Mouse (Mus musculus): Measurements from ENCODE around the gene Gm49318. TPM values are rescaled to one million over a fixed set of nuclear protein-coding genes. Genes with fewer than 3 reads are reported as not detected.

Gm49318 gene
- polyA plus RNA-seq, 1 experiment from 2014 or later: not detected

DNA sequence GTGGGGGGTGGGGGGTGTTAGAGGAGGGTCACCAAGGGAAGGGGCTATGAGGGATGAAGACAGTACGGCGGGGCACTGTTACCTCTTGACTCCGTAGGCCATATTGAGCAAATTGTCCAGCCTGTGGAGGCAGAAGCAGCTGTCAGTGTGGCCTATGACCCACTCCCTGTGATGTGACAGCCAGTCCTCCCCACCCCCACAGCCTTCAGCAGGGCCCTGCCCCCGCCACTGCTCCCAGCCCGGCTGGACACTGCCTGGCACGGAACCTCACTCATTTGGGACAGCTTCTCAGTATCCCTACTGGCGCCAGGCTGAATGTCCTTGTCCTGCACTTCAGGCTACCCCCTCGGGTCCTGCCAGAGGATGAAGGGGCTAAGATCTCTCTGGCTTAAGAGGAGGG is 46.5 kb downstream of the Gm49318 start:
- H3K9ac ChIP-seq (ENCODE audit: low read depth, low read length): no peak overlapping the region
- no peak overlapping the region for H3K27ac ChIP-seq
- no peak for DNase-seq (ENCODE audit: low spot score)
- H3K36me3 ChIP-seq (ENCODE audit: insufficient read depth, low read length): no peaks in the 10 kb centered on the region
- H3K4me2 ChIP-seq (ENCODE audit: low read length): no peak overlapping the region
- no peaks in the 10 kb centered on the region for H3K4me1 ChIP-seq (replicated peaks; ENCODE audit: insufficient read depth, low read length)
- no peak for TF ChIP-seq CTCF (IDR thresholded peaks at IDR 0.05; ENCODE audit: low read depth)
- H3K9me3 ChIP-seq (replicated peaks; ENCODE audit: low read length): no peaks in the 10 kb centered on the region
- ATAC-seq (replicated peaks; ENCODE audit: low FRiP score, low read depth): 0 out of 2 replicates have a peak, but pooled peaks have one; percentile 17
- H3K4me3 ChIP-seq (replicated peaks; ENCODE audit: low read depth, low read length): no peak overlapping the region
- WGBS: 44% methylated on average over 8 of the region's 8 CpGs
- no peaks in the 10 kb centered on the region for H3K27me3 ChIP-seq (ENCODE audit: insufficient read depth, low read length)

DNA sequence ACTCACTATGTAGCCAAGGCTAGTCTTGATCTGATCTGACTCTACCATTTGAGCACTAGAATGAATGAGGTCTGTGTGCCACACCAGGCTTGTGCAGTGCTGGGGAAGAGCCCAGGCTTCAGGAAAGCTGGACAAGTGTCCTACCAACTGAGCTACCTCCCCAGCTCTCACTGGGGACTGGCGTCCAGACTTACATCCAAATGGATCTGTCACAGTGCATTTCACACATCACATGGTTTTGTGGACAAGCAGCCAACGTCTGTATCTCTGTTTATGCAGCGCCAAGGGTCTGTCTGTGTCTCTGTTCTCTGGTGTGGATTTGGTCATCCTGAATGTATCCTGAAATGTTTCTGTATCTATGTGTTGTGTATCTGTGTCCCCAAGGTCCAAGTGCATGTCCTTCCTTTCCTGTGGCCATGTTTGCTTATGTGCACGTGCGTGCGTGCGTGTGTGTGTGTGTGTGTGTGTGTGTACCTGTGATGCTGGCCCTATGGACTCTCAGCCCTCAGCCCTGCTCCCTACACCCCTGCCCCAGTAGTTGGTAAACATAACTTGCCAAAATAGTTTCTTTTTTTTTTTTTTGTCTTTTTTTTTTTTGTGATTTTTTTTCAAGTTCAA is 53.7 kb downstream of the Gm49318 start:
- no peaks in the 10 kb centered on the region for H3K27me3 ChIP-seq (ENCODE audit: insufficient read depth, low read length)
- H3K9me3 ChIP-seq (replicated peaks; ENCODE audit: low read length): no peaks in the 10 kb centered on the region
- no peak overlapping the region for H3K4me2 ChIP-seq (ENCODE audit: low read length)
- no peak for TF ChIP-seq CTCF (IDR thresholded peaks at IDR 0.05; ENCODE audit: low read depth)
- DNase-seq (ENCODE audit: low spot score): no peak
- no peak overlapping the region for H3K4me3 ChIP-seq (replicated peaks; ENCODE audit: low read depth, low read length)
- H3K4me1 ChIP-seq (replicated peaks; ENCODE audit: insufficient read depth, low read length): no peaks in the 10 kb centered on the region
- no peak overlapping the region for H3K27ac ChIP-seq
- WGBS: 79% methylated on average over 7 of the region's 7 CpGs
- H3K36me3 ChIP-seq (ENCODE audit: insufficient read depth, low read length): peaks cover 19% of the 10 kb centered on the region
- ATAC-seq (replicated peaks; ENCODE audit: low FRiP score, low read depth): no peak
- H3K9ac ChIP-seq (ENCODE audit: low read depth, low read length): no peak overlapping the region

DNA sequence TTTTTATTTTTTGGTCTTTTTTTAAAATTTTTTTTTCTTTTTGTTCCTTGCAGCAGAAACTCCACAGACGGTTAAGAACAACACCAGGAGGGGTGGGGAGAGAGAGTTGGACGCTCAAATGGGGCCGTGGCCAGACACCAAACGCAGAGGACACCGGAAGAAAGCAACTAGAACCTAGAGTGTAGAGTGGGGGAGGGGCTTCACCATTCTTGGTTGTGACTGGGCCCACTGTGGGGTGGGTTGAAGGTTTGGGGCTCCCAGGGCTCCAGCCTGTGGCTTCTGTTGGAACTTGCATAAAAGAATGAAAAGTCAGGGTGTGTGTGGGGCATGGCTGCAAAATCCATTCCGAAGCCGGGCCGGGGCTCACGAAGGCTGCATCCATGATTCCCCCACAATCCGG is 54.8 kb downstream of the Gm49318 start:
- no peak for TF ChIP-seq CTCF (IDR thresholded peaks at IDR 0.05; ENCODE audit: low read depth)
- Histone ChIP-seq H3K36me3 (ENCODE audit: insufficient read depth, low read length) (peaks cover 29% of the 10 kb centered on the region), H3K4me2 (ENCODE audit: low read length) (no peak overlapping the region), H3K9me3 (replicated peaks; ENCODE audit: low read length) (no peaks in the 10 kb centered on the region), H3K9ac (ENCODE audit: low read depth, low read length) (no peak overlapping the region), H3K4me1 (replicated peaks; ENCODE audit: insufficient read depth, low read length) (no peaks in the 10 kb centered on the region), H3K27ac (no peak overlapping the region), H3K27me3 (ENCODE audit: insufficient read depth, low read length) (no peaks in the 10 kb centered on the region), H3K4me3 (replicated peaks; ENCODE audit: low read depth, low read length) (no peak overlapping the region)
- no peak for DNase-seq (ENCODE audit: low spot score)
- ATAC-seq (replicated peaks; ENCODE audit: low FRiP score, low read depth): no peak
- 59% methylated on average over 10 of the region's 10 CpGs for WGBS

DNA sequence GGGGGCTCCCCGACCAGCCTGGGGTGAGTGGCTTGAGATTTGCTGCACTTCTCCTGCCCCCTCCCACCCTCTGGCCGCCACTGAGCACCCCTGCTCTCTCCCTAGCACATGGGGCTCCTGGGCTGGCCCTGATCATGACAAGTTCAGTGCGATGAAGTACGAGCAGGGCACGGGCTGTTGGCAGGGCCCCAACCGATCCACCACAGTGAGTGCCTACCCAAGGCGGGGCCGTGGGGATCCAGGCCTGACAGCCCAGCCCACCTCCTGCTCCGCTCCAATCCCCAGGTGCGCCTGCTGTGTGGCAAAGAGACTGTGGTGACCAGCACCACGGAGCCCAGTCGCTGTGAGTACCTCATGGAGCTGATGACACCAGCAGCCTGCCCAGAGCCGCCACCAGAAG is 58.3 kb downstream of the Gm49318 start:
- no peak overlapping the region for H3K4me2 ChIP-seq (ENCODE audit: low read length)
- H3K9me3 ChIP-seq (replicated peaks; ENCODE audit: low read length): no peaks in the 10 kb centered on the region
- no peaks in the 10 kb centered on the region for H3K4me1 ChIP-seq (replicated peaks; ENCODE audit: insufficient read depth, low read length)
- DNase-seq (ENCODE audit: low spot score): no peak
- WGBS: 91% methylated on average over 13 of the region's 13 CpGs
- H3K4me3 ChIP-seq (replicated peaks; ENCODE audit: low read depth, low read length): no peak overlapping the region
- ATAC-seq (replicated peaks; ENCODE audit: low FRiP score, low read depth): no peak
- H3K36me3 ChIP-seq (ENCODE audit: insufficient read depth, low read length): peaks cover 59% of the 10 kb centered on the region
- H3K27me3 ChIP-seq (ENCODE audit: insufficient read depth, low read length): no peaks in the 10 kb centered on the region
- H3K9ac ChIP-seq (ENCODE audit: low read depth, low read length): no peak overlapping the region
- H3K27ac ChIP-seq: no peak overlapping the region
- TF ChIP-seq CTCF (IDR thresholded peaks at IDR 0.05; ENCODE audit: low read depth): no peak

DNA sequence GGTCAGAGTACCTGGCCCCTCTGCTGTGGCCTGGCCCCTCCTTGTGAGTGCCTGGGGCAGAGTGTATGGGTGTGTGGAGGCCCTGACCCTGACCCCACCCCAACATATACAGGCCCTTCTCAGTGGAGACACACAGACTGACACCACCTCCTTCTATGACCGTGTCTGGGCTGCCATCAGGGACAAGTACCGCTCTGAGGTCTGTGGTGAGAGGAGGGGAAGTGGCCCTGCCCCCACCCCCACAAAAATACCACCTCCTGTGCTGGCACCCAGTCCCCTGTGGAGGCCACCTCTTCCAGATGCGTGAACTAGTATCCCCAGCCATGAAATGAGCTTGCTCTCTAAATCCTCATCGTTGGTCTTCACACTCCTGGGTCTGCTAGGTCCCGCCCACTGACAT is 60.0 kb downstream of the Gm49318 start:
- 91% methylated on average over 5 of the region's 5 CpGs for WGBS
- 0 out of 2 replicates have a peak, but pooled peaks have one; percentile 16 for ATAC-seq (replicated peaks; ENCODE audit: low FRiP score, low read depth)

DNA sequence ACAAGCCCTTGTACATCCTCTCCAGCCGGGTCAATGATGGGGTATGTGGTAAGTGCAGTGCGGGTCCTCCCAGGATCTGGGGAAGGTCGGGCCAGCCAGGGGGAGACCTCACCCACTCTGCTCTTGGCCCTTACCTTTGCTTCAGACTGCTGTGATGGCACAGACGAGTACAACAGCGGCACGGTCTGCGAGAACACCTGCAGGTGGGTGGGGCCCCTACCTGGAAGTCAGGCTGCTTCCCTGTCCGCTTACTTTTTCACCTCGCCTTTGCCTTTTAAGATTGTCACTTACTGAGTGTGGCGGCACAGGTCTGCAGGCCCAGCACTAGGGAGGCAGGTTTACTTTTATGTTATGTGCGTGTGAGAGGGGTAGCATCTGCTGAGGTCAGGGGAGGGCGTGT is 66.5 kb downstream of the Gm49318 start:
- Histone ChIP-seq H3K9ac (ENCODE audit: low read depth, low read length) (no peak overlapping the region), H3K4me3 (replicated peaks; ENCODE audit: low read depth, low read length) (no peak overlapping the region), H3K4me1 (replicated peaks; ENCODE audit: insufficient read depth, low read length) (peaks cover 19% of the 10 kb centered on the region), H3K36me3 (ENCODE audit: insufficient read depth, low read length) (peaks cover 35% of the 10 kb centered on the region), H3K9me3 (replicated peaks; ENCODE audit: low read length) (no peaks in the 10 kb centered on the region), H3K27ac (no peak overlapping the region), H3K27me3 (ENCODE audit: insufficient read depth, low read length) (no peaks in the 10 kb centered on the region), H3K4me2 (ENCODE audit: low read length) (no peak overlapping the region)
- DNase-seq (ENCODE audit: low spot score) (no peak), ATAC-seq (replicated peaks; ENCODE audit: low FRiP score, low read depth) (no peak)
- WGBS: 93% methylated on average over 12 of the region's 12 CpGs
- no peak for TF ChIP-seq CTCF (IDR thresholded peaks at IDR 0.05; ENCODE audit: low read depth)

More for the DNA sequence above, 60.0 kb downstream of the Gm49318 start:
- Histone ChIP-seq H3K27me3 (ENCODE audit: insufficient read depth, low read length) (no peaks in the 10 kb centered on the region), H3K4me2 (ENCODE audit: low read length) (no peak overlapping the region), H3K9ac (ENCODE audit: low read depth, low read length) (no peak overlapping the region), H3K27ac (no peak overlapping the region), H3K36me3 (ENCODE audit: insufficient read depth, low read length) (peaks cover 67% of the 10 kb centered on the region), H3K4me3 (replicated peaks; ENCODE audit: low read depth, low read length) (no peak overlapping the region), H3K9me3 (replicated peaks; ENCODE audit: low read length) (no peaks in the 10 kb centered on the region), H3K4me1 (replicated peaks; ENCODE audit: insufficient read depth, low read length) (no peaks in the 10 kb centered on the region)
- no peak for DNase-seq (ENCODE audit: low spot score)
- no peak for TF ChIP-seq CTCF (IDR thresholded peaks at IDR 0.05; ENCODE audit: low read depth)

DNA sequence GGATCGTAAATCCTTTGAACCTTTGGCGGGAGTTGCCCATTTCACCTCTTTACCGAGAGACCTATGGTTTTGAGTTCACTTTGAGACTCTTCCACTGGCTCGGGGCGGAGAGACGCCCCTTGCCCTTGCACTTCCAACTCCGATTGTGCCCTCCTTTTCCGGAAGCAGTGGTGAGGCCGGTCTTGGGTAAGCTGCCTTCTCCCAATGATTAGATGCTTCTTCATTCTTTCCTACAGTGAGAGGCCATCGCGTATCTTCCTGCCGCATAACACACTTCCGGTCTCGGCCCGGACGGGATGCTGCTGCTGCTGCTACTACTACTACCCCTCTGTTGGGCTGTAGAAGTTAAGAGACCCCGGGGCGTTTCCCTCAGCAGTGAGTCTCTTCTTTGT is 67.9 kb downstream of the Gm49318 start:
- H3K36me3 ChIP-seq (ENCODE audit: insufficient read depth, low read length): peaks cover 23% of the 10 kb centered on the region; the same call in 1 of the 2 replicates
- peak overlapping the region; percentile 66 for H3K4me3 ChIP-seq (replicated peaks; ENCODE audit: low read depth, low read length)
- H3K27ac ChIP-seq: peak overlapping the region; percentile 67
- peak overlapping the region; percentile 65 for H3K9ac ChIP-seq (ENCODE audit: low read depth, low read length)
- no peak for TF ChIP-seq CTCF (IDR thresholded peaks at IDR 0.05; ENCODE audit: low read depth)
- H3K4me1 ChIP-seq (replicated peaks; ENCODE audit: insufficient read depth, low read length): peaks cover 19% of the 10 kb centered on the region
- peak; percentile 79 for DNase-seq (ENCODE audit: low spot score)
- H3K9me3 ChIP-seq (replicated peaks; ENCODE audit: low read length): no peaks in the 10 kb centered on the region
- WGBS: 0% methylated on average over 18 of the region's 18 CpGs
- peak overlapping the region; percentile 72 for H3K4me2 ChIP-seq (ENCODE audit: low read length)
- no peaks in the 10 kb centered on the region for H3K27me3 ChIP-seq (ENCODE audit: insufficient read depth, low read length)
- ATAC-seq (replicated peaks; ENCODE audit: low FRiP score, low read depth): no peak; the same call in 1 of the 2 replicates
